Mouse (Mus musculus): ENCODE measurements around the gene Zdhhc15.

DNA sequence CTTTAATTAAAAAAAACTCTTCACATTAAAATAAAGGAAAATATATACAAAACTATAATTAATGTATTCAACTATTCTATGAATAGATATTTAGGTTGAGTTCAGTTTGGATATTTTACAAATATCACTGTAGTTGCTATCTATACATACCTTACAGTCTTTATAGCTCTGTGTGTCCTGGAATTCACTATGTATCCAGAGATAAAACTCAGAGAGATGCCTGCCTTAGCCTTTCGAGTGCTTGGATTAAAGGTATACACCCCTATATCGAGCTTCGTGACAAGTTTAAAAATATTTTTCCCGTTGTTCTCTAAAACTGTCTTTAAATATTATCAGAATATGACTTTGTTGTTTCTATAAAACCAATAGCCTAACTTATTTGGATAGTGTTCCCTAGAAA is 128.2 kb downstream of the Zdhhc15 start:
- TF ChIP-seq CTCF (IDR thresholded peaks at IDR 0.05; ENCODE audit: low read depth) (no peak), EP300 (optimal IDR thresholded peaks at IDR 0.05) (no peak)

All from stomach, postnatal 0 days (tissue).